Mouse (Mus musculus): ENCODE results near the gene Camta1. TPM values are rescaled to one million over a fixed set of nuclear protein-coding genes. Genes with fewer than 3 reads are reported as not detected.

Gene Camta1
- polyA plus RNA-seq, 1 experiment from 2014 or later, result 61.9 TPM

DNA sequence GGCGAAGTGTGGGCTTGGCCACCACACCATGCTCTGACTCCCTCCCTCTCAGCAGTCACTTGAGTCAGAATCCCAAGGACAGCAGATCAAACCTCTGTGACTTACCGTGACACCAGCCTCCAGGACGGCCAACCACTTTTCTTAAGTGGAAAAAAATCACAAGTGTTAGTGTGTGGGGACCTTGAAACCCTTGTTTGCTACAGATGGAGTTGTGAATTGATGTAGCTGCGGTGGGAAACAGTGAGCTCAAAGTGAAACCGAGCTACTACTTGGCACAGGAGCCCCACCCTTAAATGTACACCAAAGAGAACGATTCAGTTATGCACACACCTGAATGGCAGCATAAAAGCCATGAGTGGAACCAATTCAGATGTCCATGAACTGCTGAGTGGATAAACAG lies 936.7 kb downstream of the Camta1 start:
- Histone ChIP-seq H3K4me1 (replicated peaks; ENCODE audit: control insufficient read depth, insufficient read depth) (no peaks in the 10 kb centered on the region), H3K27ac (replicated peaks) (no peak overlapping the region), H3K36me3 (ENCODE audit: control insufficient read depth, insufficient read depth, low read length) (no peaks in the 10 kb centered on the region), H3K4me2 (replicated peaks; ENCODE audit: low read depth) (no peak overlapping the region), H3K9ac (ENCODE audit: low read length) (no peak overlapping the region), H3K27me3 (ENCODE audit: control insufficient read depth, insufficient read depth, low read length) (no peaks in the 10 kb centered on the region), H3K9me3 (ENCODE audit: control insufficient read depth, low read length) (no peaks in the 10 kb centered on the region), H3K4me3 (ENCODE audit: low read depth, low read length) (no peak overlapping the region)
- TF ChIP-seq EP300 (optimal IDR thresholded peaks at IDR 0.05), result no peak
- no peak for TF ChIP-seq CTCF (IDR thresholded peaks at IDR 0.05; ENCODE audit: low read depth)
- WGBS, result 75% methylated on average over 6 of the region's 6 CpGs
- no peak for DNase-seq (ENCODE audit: low spot score)
- ATAC-seq (ENCODE audit: low FRiP score, low TSS enrichment), result no peak

DNA sequence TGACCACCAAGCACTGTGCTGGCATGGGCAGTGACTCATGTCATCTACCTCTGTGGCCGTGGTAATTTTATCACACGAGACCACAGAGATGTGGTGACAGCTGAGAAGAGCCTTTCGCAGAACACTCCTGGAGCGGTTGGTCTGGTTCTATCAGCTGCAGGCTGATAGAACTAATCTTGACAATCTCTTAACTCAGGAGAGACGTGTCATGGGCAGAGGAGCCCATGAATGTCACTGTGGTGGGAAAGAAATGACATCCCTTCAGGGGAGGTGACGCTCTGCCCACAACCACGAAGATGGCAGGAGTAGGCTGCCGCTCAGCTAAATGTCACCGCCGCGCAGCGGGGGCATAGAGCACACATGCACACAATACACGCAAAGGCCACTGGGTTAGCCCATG lies 937.4 kb downstream of the Camta1 start:
- Histone ChIP-seq H3K27ac (replicated peaks) (no peak overlapping the region), H3K27me3 (ENCODE audit: control insufficient read depth, insufficient read depth, low read length) (no peaks in the 10 kb centered on the region), H3K4me2 (replicated peaks; ENCODE audit: low read depth) (no peak overlapping the region), H3K4me1 (replicated peaks; ENCODE audit: control insufficient read depth, insufficient read depth) (no peaks in the 10 kb centered on the region), H3K36me3 (ENCODE audit: control insufficient read depth, insufficient read depth, low read length) (no peaks in the 10 kb centered on the region), H3K4me3 (ENCODE audit: low read depth, low read length) (no peak overlapping the region), H3K9ac (ENCODE audit: low read length) (no peak overlapping the region), H3K9me3 (ENCODE audit: control insufficient read depth, low read length) (no peaks in the 10 kb centered on the region)
- no peak for TF ChIP-seq EP300 (optimal IDR thresholded peaks at IDR 0.05)
- TF ChIP-seq CTCF (IDR thresholded peaks at IDR 0.05; ENCODE audit: low read depth), result no peak
- 74% methylated on average over 13 of the region's 13 CpGs for WGBS
- DNase-seq (ENCODE audit: low spot score) (no peak), ATAC-seq (ENCODE audit: low FRiP score, low TSS enrichment) (no peak)

- H3K9ac ChIP-seq (ENCODE audit: low read length), result no peak overlapping the region
- WGBS, result 67% methylated on average over 6 of the region's 8 CpGs
- no peak overlapping the region for H3K4me3 ChIP-seq (ENCODE audit: low read depth, low read length)
- no peaks in the 10 kb centered on the region for H3K27me3 ChIP-seq (ENCODE audit: control insufficient read depth, insufficient read depth, low read length)
- no peak for DNase-seq (ENCODE audit: low spot score)
- ATAC-seq (ENCODE audit: low FRiP score, low TSS enrichment), result no peak
- H3K4me2 ChIP-seq (replicated peaks; ENCODE audit: low read depth), result no peak overlapping the region
- no peaks in the 10 kb centered on the region for H3K36me3 ChIP-seq (ENCODE audit: control insufficient read depth, insufficient read depth, low read length)
- H3K27ac ChIP-seq (replicated peaks), result no peak overlapping the region
- TF ChIP-seq EP300 (optimal IDR thresholded peaks at IDR 0.05) (no peak), CTCF (IDR thresholded peaks at IDR 0.05; ENCODE audit: low read depth) (no peak)
- no peaks in the 10 kb centered on the region; the same call in 1 of the 2 replicates for H3K4me1 ChIP-seq (replicated peaks; ENCODE audit: control insufficient read depth, insufficient read depth)
- no peaks in the 10 kb centered on the region for H3K9me3 ChIP-seq (ENCODE audit: control insufficient read depth, low read length)
These were observed 940.5 kb downstream of the Camta1 start for GRCm38 (mm10) chr4:150921206-150921605.

DNA sequence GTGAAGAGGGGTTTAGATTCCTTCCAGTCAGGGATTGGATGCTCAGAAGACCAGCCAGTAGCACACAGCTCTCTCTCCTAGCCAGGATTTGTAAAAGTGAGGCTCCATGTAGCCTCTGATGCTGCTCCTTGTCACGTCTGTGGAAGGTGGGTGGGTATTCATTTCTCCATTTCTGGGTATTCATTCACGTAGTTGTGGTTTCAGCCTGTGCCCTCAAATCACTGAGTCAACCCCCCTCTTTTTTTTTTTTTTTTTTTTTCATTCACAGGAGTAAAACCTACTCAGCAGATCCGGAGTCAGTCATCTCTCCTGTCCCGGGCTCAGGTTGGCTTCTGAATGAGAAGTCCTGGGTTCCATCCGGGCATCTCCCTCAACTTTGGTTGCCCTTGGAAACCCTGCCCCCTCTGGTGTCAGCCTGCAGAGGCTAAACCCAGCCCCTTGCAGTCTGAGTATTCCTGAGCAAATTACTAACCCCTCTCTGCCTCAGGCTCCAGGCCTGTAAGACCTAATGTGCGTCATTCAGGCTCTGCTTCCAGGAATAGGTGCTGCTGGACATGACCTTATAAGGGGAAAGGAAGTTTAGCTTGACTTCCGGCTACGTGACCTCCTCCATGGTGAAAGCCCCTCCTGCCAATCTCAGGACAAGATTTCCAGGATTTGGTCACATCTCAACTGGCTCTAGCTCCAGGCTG lies 944.2 kb downstream of the Camta1 start:
- TF ChIP-seq EP300 (optimal IDR thresholded peaks at IDR 0.05) (no peak), CTCF (IDR thresholded peaks at IDR 0.05; ENCODE audit: low read depth) (no peak)
- Histone ChIP-seq H3K9ac (ENCODE audit: low read length) (no peak overlapping the region), H3K4me1 (replicated peaks; ENCODE audit: control insufficient read depth, insufficient read depth) (no peaks in the 10 kb centered on the region; the same call in 1 of the 2 replicates), H3K36me3 (ENCODE audit: control insufficient read depth, insufficient read depth, low read length) (no peaks in the 10 kb centered on the region), H3K4me2 (replicated peaks; ENCODE audit: low read depth) (no peak overlapping the region), H3K27ac (replicated peaks) (no peak overlapping the region), H3K27me3 (ENCODE audit: control insufficient read depth, insufficient read depth, low read length) (no peaks in the 10 kb centered on the region), H3K9me3 (ENCODE audit: control insufficient read depth, low read length) (no peaks in the 10 kb centered on the region), H3K4me3 (ENCODE audit: low read depth, low read length) (no peak overlapping the region)
- WGBS, result 72% methylated on average over 8 of the region's 8 CpGs
- DNase-seq (ENCODE audit: low spot score) (no peak), ATAC-seq (ENCODE audit: low FRiP score, low TSS enrichment) (no peak)

DNA sequence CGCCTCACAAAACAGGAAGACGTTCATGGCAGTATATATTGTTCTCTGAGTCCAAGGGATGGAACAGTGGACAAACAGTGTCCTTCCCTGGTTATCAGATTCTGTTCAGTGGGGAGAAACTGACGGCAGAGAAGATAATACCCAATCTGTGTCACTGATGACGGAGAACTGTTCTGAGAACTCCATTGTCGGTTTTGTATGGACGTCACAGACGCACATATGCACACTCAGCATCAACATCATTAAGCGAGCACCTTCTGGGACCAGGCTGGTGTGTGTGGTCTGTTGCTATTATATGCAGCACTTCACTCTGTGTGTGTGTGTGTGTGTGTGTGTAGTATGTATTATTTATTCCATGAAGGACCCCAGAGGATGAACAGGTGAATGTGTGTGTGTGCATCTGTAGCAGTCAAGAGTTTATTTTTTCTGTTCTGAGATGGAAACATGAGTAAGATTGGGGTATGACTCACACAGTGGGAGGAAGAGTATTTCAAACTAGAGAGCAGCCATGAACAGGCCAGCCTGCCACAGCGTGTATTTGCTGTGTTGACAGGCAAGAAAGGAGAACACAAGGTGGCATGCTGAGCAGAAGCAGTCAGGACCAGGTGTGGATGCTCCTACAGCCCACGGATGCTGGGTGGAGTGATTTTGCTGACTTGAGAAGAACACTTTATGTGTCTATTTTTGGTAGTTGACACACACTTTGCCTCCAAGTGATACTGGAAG lies 946.3 kb downstream of the Camta1 start:
- no peaks in the 10 kb centered on the region for H3K9me3 ChIP-seq (ENCODE audit: control insufficient read depth, low read length)
- ATAC-seq (ENCODE audit: low FRiP score, low TSS enrichment) (no peak), DNase-seq (ENCODE audit: low spot score) (no peak)
- TF ChIP-seq CTCF (IDR thresholded peaks at IDR 0.05; ENCODE audit: low read depth), result no peak
- TF ChIP-seq EP300 (optimal IDR thresholded peaks at IDR 0.05), result no peak
- 36% methylated on average over 10 of the region's 10 CpGs for WGBS
- no peaks in the 10 kb centered on the region; the same call in 1 of the 2 replicates for H3K4me1 ChIP-seq (replicated peaks; ENCODE audit: control insufficient read depth, insufficient read depth)
- H3K4me2 ChIP-seq (replicated peaks; ENCODE audit: low read depth), result peak overlapping the region; percentile 77
- no peaks in the 10 kb centered on the region for H3K27me3 ChIP-seq (ENCODE audit: control insufficient read depth, insufficient read depth, low read length)
- peak overlapping the region; percentile 53 for H3K4me3 ChIP-seq (ENCODE audit: low read depth, low read length)
- peak overlapping the region; percentile 79 for H3K27ac ChIP-seq (replicated peaks)
- peak overlapping the region; percentile 72 for H3K9ac ChIP-seq (ENCODE audit: low read length)
- no peaks in the 10 kb centered on the region for H3K36me3 ChIP-seq (ENCODE audit: control insufficient read depth, insufficient read depth, low read length)

DNA sequence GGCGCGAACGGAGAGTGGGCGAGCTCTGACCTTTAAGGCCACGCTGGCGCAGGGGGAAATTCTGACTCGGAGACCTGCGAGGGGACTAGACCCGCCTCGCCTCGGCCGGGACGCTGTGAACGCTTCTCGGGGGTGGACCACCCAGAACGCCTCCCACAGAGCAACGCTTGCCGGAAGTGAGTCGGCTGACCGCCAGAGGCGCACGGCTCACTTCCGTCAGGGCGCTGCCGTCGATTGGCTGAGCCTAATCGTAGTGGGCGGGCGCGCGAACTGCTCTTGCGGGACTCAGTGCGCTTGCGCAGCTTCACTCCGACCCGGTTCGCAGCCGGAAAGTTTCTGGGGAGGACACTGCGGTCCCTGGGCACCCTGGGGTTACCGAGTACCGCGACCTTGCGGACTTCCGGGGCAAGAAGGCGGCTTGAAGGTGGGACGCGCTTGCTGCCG lies 947.4 kb downstream of the Camta1 start, which contains the start of the genes Park7 and Tnfrsf9:
Gene Park7, minus strand, starts transcription at position 148 of the 444 bp plus-strand sequence.
Gene Tnfrsf9, plus strand, starts transcription at position 273 of the 444 bp plus-strand sequence.
- Histone ChIP-seq H3K27ac (replicated peaks) (peak within 1 kb of the TSS; percentile 79), H3K4me3 (ENCODE audit: low read depth, low read length) (peak within 1 kb of the TSS; percentile 53), H3K4me2 (replicated peaks; ENCODE audit: low read depth) (peak within 1 kb of the TSS; percentile 77), H3K9me3 (ENCODE audit: control insufficient read depth, low read length) (no peaks in the 10 kb centered on the region), H3K4me1 (replicated peaks; ENCODE audit: control insufficient read depth, insufficient read depth) (no peaks in the 10 kb centered on the region; the same call in 1 of the 2 replicates), H3K27me3 (ENCODE audit: control insufficient read depth, insufficient read depth, low read length) (no peaks in the 10 kb centered on the region), H3K9ac (ENCODE audit: low read length) (peak within 1 kb of the TSS; percentile 72), H3K36me3 (ENCODE audit: control insufficient read depth, insufficient read depth, low read length) (no peaks in the 10 kb centered on the region)
- WGBS, result under 1% methylated on average over 48 of the region's 48 CpGs
- ATAC-seq (ENCODE audit: low FRiP score, low TSS enrichment), result peak; percentile 89
- DNase-seq (ENCODE audit: low spot score), result peak; percentile 96
- no peak for TF ChIP-seq EP300 (optimal IDR thresholded peaks at IDR 0.05)
- TF ChIP-seq CTCF (IDR thresholded peaks at IDR 0.05; ENCODE audit: low read depth), result peak; percentile 83

Data from stomach, postnatal 0 days (tissue).